Mouse (Mus musculus): ENCODE results near the gene Clcn3.
"Not testable (repeated sequence)": the region's sequence is repeated elsewhere in the genome, so short reads cannot be mapped to it uniquely, and the experiment has no call there.

Gene Clcn3

GRCm38 (mm10) chr8:60982701-60983687 lies at the start of gene Clcn3:
Gene Clcn3 (minus strand): TSS chr8:60983300.
- DNase-seq (ENCODE audit: low spot score), result peak; percentile 100

GRCm38 (mm10) chr8:60996468-60996867 lies 13.4 kb upstream of the Clcn3 start:
- DNase-seq (ENCODE audit: low spot score), result no peak

GRCm38 (mm10) chr8:60993639-60993986 lies 10.5 kb upstream of the Clcn3 start:
- DNase-seq (ENCODE audit: low spot score), result no peak

- DNase-seq (ENCODE audit: low spot score), result peak; percentile 97
These were observed 10.0 kb upstream of the Clcn3 start, which contains the start of gene Nek1 for GRCm38 (mm10) chr8:60992910-60993638. Gene Nek1 (plus strand): TSS chr8:60993195.

DNA sequence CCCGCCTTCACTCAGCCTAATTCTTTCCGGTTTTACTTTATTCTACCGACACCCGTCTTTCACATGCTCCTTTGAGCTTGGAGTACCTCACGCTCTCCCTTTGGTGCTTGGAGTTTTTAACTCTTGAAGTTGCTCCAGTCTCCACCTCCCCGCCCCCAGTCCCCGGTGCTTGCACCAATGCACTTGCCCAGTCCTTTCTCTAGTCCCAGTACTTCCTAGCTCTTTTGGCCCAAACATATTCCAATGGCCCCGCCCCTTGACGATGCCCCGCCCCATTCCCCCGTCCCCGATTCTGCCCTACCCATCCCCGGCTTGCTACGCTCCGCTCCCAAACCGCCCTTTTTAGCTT lies 9.4 kb upstream of the Clcn3 start:
- peak; percentile 71 for DNase-seq (ENCODE audit: low spot score)

DNA sequence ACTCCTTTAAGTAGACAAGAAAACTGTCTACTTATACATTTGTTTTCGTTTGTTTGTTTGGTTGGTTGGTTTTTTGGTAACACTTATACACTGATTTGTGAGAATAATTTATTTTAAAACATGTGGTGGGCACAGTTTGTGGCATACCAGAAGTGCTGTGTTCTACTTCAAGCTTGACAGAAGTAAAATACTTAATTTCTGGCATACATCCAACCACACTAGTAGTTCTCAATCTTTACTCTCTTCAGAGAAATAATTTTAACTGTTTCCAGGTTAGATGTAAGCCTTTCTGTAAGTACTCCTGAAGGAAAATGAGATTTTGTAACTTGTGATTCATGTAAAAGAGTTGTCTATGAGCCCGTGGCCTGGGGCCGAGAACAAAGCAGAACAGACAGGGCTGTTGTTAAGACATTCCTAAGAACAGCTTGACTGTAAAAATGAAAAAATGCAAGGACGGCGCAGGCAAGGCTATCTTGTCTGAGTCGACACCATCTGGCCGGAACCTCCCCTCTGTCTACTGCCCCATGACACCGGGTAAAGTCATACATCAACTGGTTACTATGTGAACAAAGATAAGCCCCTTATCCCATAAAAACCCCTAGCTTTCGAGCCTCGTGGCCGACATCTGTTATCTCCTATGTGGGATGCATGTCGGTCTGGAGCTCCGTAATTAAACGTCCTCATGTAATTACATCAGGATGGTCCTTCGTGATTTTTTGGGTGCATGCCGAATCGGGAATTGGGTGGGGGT lies 1.3 kb upstream of the Clcn3 start:
- not testable (repeated sequence) for DNase-seq (ENCODE audit: low spot score)

DNA sequence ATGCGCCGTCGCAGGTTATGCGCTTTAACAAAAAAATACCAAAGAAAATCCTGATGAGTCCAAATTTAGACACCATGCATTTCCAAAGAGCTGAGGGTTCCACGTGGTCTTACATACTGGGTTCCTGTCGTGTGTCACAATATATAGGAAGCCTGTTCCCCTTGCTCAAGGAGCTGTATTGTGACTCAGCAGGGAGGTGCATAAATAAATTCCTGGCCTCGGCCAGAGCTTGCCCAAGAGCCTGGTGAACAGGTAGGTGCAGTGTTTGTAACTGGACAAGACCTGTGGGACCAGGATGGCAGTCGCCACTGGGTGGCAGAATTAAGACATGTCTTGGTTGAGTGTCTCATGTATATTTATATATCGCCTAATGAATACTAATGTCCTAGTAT lies 584 bp upstream of the Clcn3 start:
- peak; percentile 63 for DNase-seq (ENCODE audit: low spot score)

DNA sequence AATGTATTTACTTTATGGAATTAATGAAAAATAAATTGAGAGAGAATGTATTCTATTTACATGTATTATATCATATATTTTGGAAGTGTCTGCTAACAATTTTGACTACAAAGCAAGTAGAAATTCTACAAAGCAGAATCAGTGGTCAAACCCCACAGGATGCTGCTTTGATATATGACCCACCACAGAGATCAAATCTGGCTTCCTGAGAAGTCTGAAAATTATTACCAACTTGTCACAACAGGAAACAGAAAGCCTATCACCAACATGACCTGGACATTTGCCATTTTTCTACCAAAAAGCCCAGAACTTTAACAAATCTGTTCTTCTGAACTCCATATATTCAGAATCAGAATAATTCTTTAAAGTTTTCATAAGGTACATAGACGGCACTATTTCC lies 1.7 kb downstream of the Clcn3 start:
- no peak for DNase-seq (ENCODE audit: low spot score)

GRCm38 (mm10) chr8:60978496-60978895 lies 4.6 kb downstream of the Clcn3 start:
- DNase-seq (ENCODE audit: low spot score), result no peak

GRCm38 (mm10) chr8:60976818-60977217 lies 6.3 kb downstream of the Clcn3 start:
- no peak for DNase-seq (ENCODE audit: low spot score)

GRCm38 (mm10) chr8:60974837-60975236 lies 8.3 kb downstream of the Clcn3 start:
- no peak for DNase-seq (ENCODE audit: low spot score)

DNA sequence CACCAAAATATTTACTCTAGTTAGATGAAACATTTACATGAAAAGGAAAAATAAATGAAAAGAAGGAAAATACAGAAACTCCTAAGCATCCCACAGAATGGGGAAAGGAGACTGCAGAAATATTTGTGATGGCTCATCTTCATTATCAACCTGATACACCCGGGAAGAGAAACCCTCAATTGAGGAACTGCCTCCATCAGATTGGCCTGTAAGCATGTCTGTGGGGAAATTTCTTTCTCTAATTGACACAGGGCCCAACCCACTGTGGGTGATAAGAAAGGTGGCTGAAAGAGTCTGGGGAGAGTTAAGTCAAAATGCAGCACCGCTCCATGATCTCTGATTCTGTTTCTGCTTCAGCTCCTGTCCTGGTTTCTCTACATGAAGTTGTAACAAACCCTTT lies 9.7 kb downstream of the Clcn3 start:
- no peak for DNase-seq (ENCODE audit: low spot score)

GRCm38 (mm10) chr8:60971808-60972207 lies 11.3 kb downstream of the Clcn3 start:
- DNase-seq (ENCODE audit: low spot score), result no peak

DNA sequence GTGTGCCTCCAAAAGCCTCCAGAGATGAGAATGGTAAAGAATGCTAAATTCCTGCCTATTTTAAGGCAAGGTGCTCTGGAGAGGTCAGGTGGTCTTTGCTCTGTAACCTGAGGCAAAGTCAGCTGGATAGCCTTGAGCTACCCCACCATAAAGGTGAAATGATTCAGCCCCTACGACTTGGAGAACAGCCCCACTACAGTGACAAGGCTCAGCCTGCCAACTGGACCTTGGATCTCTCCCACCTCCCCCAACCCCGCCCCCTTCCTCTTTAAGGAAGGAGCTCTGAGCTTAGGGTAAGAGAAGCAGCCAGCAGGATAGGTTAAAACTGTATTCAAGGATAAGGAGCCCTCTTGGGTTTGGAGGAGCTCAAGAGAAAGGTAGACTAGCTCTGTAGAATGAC lies 14.0 kb downstream of the Clcn3 start:
- DNase-seq (ENCODE audit: low spot score), result no peak

- DNase-seq (ENCODE audit: low spot score), result no peak
These were observed 17.4 kb downstream of the Clcn3 start for GRCm38 (mm10) chr8:60965741-60966140.

DNA sequence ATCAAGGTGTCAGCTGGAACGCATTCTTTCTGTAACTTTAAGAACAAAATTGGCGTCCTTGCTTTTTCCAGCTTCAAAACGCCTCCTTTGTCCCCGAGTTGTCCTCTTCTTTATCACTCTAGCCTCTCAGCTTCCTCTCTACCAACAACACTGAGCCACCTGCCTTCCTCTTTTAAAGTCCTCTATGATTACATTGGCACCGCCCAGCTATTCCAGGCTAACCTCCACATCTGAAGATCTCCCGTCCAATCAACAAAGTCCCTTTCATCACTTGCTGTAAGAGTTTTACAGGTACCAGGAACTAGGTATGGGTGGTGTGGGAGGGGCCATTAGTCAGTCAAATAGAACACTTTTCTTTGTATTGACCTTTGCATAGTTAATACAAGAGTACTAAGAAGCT lies 17.8 kb downstream of the Clcn3 start:
- DNase-seq (ENCODE audit: low spot score), result no peak

DNA sequence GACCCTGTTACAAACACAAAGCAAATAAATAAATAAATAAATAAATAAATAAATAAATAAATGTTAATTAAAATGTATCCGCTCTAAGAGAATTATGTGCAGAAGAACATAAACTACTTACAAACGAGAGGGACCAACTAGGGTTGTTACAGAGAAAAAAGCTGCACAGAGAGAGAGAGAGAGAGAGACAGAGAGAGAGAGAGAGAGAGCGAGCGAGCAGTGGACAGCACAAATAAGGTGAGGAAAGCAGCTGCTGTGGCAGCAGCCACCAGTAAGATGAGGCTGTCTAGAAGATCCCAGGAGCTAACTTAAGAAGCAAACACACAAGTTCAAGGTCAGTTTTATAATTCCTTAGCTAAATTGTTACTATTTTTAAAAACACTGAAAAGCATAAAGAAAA lies 18.6 kb downstream of the Clcn3 start:
- DNase-seq (ENCODE audit: low spot score), result no peak

DNA sequence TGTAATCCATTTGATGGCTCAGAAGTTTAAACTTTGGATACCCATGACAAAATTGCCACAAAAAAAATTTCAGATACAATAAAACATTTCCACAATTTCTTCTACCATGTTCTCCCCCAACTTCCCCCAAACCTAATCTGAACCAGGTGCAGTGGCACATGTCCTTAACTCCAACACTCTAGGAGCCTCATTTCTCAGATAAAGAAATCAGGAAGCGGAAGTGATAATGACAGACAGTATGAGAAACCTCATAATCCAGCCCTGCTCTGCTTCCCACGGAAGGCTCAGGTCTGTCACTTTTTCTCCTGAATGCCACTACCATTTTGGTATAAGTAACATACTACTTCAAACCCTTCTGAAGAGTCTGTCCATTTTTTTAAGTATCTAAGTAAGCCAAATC lies 19.2 kb downstream of the Clcn3 start:
- no peak for DNase-seq (ENCODE audit: low spot score)

- DNase-seq (ENCODE audit: low spot score), result no peak
These were observed 20.3 kb downstream of the Clcn3 start for GRCm38 (mm10) chr8:60962763-60963162.

DNA sequence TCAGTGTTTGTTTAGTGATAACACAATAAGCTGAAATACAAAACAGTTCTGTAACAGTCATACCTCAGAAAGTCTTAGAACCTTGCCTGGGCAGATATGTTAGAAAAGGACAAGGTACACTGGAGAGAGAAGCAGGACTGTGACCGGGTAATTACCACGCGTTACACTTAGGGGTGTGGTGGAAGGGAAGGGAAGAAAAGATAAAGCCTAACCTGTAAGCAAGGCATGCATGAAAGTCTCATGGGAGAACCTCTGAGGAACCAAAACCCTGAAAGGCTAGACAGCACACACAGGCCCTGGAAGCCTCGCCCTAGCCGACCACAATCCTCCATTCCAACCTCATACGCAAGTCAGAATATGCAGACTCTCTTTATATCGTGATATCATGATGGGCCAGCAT lies 26.3 kb downstream of the Clcn3 start:
- no peak for DNase-seq (ENCODE audit: low spot score)

DNA sequence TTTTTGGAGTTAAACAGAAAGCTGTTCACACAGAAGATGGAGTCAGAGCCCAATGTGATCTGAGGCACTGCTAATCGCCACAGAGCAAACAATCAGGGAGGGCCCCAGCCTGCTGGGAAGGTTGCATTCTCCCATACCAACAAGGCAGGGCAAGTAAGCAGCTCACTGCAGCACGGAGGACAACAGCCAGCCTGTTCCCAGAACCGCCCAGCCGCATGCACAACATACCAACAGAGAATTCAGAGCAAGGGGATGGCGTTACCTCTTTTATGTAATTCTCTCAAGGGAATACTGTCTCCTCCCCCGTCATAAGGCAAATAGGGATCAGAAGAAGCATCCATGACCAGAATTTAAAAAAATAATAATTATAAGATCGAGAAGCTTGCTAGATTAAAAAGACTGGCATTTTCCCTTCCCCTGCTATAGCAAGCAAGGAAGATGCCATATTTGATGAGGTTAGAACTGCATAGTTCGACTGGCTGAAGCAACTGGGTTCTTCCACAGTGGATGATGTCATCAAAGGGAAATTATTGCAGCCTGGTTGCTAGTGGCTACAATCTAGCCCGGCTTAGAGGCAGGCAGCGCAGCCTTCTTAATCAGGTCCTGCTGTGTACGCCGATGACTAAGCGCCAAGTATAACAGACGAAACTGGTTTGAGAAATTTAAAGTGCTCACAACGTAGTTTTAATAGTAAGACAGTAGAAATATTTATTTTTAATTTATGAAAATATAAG lies 28.7 kb downstream of the Clcn3 start:
- peak; percentile 94 for DNase-seq (ENCODE audit: low spot score)

DNA sequence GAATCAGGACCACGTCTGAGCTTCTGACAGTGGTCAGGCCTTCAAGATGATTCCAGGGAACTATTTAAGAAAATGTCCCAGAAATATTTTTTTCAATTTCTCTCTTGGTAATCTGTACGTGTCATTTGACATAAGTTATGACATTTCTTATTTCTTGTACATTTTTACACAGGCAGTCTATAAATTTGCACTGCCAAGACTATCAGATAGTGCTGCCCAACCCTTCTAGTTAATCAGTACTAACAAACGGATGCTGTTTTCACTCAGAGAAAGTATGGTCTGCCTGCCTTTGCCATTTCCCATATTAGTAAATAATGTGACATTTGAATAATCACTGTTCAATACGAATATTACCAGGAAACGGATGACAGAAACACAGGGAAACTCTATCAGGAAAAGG lies 30.3 kb downstream of the Clcn3 start:
- no peak for DNase-seq (ENCODE audit: low spot score)

Data from embryo, embryonic 10 days (tissue).